Mouse (Mus musculus) CD4-positive, CD25-positive, alpha-beta regulatory T cell, adult 2 months (primary cell): ENCODE results near the gene Gmds.

ENCODE experiments used
- DNase-seq: peaks from one replicate; pipeline ENCODE4 v3.0.0-alpha.2; 2012; ENCODE audit warnings: low read depth, low spot score

Gmds gene

DNA sequence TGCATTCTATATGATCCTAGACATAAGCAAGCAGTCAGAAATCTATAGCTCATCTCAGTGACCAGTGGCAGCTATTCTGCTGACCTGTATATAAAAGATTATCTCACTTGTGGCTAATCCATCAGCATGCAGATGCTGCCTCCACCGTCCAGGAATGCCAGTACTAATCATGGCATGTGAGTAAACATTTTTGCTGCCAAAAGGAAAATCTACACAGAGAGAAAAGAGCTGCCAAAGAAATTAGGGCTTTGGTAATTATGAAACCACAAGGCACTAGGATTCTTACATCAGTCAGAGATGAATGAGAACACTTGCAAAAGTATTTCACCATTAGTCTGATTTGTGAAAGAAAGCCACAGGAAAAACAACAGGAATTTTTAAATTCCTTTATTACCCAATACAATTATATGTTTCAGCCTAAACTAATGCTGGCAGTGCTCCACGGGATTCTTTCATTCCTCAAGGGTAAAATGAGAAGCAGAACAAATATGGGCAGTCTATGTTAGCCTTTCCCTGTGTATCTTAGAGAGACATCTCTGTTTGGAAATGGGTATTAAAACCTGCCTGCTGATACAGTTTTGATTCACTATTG lies 71.3 kb downstream of the Gmds start:
- no peak for DNase-seq

GRCm38 (mm10) chr13:32266721-32267120 lies 71.8 kb downstream of the Gmds start:
- no peak for DNase-seq

- DNase-seq = no peak
Observed at GRCm38 (mm10) chr13:32256121-32256520, 82.4 kb downstream of the Gmds start.

DNA sequence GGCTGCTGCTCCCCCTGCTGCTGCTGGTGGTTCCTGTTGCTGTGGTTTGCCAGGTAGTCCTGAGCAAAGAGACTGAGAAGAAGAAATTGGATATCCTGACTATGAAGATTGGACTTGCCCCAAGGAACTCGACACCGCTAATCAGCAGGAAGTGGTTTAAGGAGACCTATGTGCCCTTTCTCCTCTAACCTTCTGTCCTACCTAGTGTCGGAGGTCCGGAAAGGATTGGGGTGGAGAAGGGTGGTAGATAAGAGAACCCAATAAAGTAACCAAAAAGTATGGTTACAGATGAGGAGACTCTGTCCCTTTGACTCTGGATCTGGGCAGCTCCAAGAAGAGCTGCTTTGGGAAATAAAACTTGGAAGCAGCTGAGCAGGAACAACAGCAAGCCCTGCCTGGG lies 86.3 kb downstream of the Gmds start:
- no peak for DNase-seq

DNA sequence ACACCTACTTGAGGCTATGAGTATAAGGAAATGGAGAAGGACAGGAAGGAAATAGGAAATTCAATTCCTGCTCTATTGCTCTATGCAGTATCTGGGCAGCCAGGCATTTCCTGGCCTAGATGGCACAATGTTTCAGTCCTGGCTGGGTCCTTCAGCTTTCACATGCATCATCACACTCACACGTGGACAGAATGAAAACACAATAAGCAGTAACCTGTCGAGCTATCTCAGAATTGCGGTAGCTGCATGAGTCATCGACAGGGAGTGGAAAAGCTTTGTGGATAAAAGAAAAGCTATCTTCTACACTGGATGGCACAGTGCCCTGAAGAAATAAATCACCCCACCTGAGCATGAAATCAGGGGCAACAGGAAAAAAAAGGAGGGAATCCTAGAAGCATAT lies 96.3 kb downstream of the Gmds start:
- DNase-seq = no peak

GRCm38 (mm10) chr13:32236269-32236678 lies 102.3 kb downstream of the Gmds start:
- no peak for DNase-seq

DNA sequence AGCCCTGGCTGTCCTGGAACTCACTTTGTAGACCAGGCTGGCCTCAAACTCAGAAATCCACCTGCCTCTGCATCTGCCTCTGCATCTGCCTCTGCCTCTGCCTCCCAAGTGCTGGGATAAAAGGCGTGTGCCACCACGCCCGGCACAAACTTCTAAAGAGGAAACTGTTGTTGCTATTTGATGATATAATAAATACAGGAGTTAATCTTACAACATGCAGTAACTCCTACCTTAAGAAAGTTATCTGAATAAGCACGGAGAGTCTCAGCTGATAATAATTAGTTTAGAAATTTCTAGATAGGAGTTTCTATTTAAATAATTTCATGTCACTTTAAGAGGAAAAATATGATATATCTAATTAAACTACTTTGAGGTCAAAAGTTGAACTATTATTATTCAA lies 103.5 kb downstream of the Gmds start:
- no peak for DNase-seq

- DNase-seq = no peak
Observed at GRCm38 (mm10) chr13:32234019-32234418, 104.5 kb downstream of the Gmds start.

DNA sequence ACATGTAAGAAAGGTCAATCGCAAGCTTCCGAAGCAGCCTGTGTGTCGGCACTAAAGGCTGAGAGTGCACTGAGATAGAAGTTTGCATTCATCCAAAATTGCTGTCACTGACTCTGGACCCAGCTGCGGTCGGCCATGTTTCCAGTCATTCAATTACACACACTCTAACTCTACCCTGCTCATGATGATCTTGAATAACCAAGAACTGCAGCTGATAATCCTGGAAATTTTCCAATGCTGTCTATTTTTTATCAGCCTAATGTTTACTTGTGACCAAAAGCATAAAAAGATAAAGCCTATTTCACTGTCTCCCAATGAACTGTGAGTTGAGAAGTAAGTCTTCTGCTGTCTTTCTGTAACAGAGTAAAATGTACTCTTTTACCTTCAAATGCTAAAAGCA lies 106.1 kb downstream of the Gmds start:
- no peak for DNase-seq

DNA sequence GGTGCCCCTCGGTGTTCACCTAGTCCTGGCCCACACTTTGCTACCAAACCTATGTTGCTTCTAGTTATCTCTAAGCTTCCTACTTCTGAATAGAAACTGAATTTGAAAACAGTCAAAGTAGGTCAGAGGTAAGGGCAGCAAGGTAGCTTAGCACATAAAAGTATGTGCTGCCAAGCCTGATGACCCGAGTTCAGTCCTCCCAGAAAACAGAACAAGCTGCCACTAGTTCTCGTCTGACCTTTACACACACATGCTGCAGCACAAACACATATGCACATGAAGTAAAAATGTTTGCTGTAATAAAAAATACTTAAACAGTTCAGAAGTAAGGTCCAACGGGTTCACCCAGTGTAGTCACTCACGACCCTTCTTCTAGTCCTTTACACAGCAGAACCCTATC lies 106.6 kb downstream of the Gmds start:
- no peak for DNase-seq

DNA sequence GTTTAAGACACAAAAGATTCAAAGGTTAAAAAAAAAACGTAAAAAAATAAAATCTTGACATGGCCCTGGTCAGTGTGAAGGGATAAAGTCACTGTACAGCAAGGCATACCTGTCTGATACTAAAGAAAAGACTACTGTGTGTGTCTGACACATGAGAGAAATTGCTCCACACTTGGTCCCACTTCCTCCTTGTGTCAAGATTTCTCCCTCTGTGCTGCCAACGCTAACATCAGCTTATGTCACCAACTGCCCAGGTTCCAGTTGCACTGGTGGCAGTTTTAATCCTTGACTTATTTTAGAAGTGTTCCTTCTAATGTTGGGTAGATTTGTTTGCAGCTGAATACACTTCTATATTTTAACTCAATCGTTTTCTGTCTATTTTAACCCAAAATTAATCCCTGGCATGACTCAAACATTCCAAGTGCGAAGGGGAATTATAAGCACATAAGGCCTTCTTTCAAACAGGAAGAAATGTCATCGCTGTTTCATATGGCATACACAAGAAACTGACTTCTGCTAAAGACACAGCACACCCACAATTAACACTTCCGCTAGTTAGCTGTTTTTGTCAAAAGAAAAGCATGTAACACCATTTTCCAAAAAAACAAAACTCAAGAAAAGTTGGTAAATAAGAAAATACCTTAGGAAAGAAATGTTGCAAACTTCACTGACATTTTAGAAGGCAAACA lies 110.5 kb downstream of the Gmds start:
- no peak for DNase-seq

DNA sequence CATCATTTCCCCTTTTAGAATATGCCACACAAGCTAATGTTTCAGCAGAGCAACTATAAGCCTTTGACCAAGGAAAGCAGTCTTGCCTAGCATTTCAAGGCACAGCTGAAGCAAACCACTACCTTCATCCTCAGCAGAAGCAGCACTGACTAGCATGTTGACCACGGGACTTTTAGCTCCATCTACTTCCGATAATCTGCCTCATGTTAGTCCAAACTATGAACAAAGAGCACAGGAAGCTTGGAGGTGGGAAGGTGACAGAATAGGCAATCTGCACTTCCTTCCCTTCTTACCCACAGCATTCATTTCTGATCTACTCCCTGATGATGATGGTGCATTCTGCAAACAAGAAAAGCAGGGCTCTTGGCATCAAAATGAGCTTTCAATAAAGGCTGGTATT lies 120.9 kb downstream of the Gmds start:
- no peak for DNase-seq

DNA sequence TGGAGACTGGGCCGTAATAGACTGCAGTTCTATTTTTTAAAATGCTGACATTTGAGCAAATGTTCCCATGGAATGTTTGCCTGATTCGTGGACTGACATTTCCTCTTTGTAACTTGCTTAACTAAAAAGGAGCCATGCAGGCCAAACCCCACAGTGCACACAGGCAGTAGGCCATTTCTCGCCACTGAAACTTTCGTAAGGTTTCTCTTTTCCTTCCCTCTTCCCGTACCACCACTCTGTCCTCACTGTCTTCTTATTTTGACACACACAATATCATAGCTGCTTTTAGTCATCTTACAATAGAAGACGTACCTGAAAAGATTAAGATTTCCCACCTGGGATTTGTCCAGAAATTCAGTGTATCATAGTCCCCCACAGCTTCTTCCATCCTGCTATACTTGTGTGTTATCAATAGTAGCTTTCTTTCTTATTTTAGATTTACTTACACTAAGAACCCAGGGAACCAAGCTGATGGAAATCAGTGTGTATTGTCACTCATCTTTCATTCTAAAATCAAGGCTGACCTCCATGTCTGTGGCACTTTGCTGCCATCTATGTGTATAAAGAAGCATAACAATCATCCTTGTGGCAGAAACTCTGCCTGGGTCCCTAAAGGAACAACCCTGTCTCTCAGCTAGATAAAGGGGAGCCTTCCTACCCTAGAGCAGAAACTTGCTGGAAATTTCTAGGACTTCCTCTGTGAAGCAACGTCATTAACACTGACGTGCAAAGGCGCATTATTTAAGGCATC lies 124.7 kb downstream of the Gmds start:
- DNase-seq = peak; percentile 43

- no peak for DNase-seq
Observed at GRCm38 (mm10) chr13:32212125-32212524, 126.4 kb downstream of the Gmds start.

GRCm38 (mm10) chr13:32207172-32207908 lies 131.2 kb downstream of the Gmds start:
- DNase-seq = no peak

- DNase-seq = no peak
Observed at GRCm38 (mm10) chr13:32179906-32180305, 158.6 kb downstream of the Gmds start.

DNA sequence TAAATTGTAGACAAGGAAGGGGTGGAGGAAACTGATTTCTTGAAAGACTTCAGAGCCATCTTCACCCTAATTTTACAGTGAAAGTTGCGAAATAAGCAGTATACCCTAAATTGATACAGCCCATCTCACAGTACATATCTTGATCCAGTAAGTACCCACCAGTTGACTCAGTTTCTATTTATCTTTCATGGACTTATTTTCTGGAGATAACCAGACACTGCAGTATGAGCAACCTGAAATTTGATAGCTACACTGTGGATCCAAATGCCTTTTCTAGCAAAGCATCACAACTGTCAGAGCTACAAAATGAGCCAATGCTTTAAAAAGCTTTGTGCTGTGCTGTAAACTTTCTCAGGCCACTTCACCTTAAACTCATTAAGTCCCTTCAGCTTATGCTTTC lies 159.9 kb downstream of the Gmds start:
- DNase-seq = no peak

DNA sequence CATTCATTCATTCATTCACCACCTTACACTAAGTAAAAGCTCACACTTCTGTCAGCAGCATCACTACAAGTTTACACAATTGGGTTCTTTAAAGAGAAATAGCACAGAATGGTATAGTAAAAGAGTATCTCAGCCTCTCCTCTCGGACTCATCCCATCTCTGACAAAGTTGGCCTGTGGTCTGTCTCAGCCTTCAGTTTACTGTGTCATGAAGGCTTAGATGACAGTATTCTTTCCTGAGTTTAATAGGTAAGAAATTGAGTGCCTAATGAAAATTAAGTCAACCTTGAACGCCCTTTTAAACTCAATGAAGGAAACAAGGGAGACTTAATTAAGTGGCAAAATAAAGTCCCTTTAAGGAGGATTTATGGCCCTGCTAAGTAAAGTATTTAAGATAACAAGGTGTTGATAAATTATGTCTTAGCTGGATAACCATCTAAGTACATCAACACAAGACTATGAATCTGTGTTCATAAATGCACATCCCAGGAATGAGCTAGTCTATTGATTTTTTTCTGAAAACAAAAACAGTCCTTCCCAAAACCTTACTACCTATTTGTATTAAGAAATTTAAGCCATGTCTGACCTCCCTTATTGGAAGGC lies 160.6 kb downstream of the Gmds start:
- DNase-seq = no peak

DNA sequence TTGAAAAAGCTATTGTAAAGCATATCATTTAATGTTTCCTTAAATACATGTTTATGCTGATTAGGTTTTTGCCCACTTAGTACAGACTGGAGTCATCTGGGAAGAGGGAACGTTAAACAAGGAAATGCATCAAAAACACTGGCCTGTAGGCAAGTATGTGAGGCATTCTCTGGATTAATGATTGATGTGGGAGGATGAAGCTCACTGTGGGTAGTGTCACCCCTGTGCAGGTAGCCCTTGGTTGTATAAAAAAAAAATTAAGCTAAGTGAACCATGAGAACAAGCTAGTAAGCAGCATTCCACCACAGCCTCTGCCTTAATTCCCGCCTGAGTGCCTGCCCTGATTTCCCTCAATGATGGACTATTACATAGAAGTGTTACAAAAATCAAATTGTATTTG lies 163.5 kb downstream of the Gmds start:
- no peak for DNase-seq

- DNase-seq = no peak
Observed at GRCm38 (mm10) chr13:32169173-32169572, 169.4 kb downstream of the Gmds start.

DNA sequence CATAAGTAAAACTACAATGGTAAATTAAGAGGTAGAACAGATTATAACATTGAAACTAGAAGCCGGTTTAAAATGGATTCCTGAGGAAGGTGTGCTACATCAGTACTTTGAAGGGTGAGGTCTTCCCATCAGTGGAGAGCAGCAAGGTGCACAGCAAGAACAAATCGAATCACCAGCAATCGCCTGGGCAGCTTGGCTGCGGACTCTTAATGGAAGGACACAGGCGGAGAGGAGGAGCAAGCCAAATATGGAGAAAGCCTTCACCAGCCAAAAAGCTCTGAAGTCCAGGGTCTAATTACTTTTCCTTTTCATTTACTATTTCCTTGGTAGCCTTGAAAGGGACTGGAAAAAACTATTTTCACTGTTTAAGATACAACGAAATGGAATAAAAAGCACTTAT lies 170.7 kb downstream of the Gmds start:
- DNase-seq = no peak

DNA sequence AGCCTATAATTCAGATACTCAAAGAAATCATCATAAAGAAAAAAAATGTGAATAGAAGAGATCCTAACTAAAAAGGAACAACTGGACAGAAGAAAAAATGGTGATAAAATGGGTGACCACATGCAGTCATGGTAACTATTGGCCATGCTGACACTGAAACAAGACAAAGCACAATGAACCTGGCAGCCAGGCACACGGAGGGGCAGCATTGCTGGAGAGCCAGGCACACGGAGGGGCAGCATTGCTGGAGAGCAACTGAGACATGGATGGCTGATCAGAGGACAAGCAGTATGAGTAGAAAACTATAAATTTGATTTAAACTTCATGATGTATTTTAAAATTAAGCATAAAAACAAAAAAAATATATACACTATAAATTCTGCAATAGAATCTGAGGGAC lies 173.0 kb downstream of the Gmds start:
- no peak for DNase-seq
